Mouse (Mus musculus) bone marrow, adult 2 months (tissue): ENCODE data around the gene Pglyrp2.

Experiments
- CTCF ChIP-seq: fragments of 200-500 bp; IDR thresholded peaks from 2 replicates; pipeline ENCODE4 v1.5.1; 2011; ENCODE audit warnings: low read length, control low read depth; ENCODE audit not compliant: control insufficient read depth, insufficient read depth
- POLR2A ChIP-seq: fragments of 200-500 bp; IDR thresholded peaks from 2 replicates; pipeline ENCODE4 v1.6.1; 2011; ENCODE audit warnings: low read depth, mild to moderate bottlenecking, control low read depth, low read length, borderline replicate concordance; ENCODE audit not compliant: control insufficient read depth

GRCm38 (mm10) chr17:32452482-32452881 is 28.5 kb upstream of the Pglyrp2 start, which contains the start of gene Cyp4f39:
- TF ChIP-seq POLR2A (no peak), CTCF (no peak)
